Mouse (Mus musculus) ES-Bruce4 (cell line): ENCODE data around the gene Pitpnc1.

Experiments used
- CTCF ChIP-seq: IDR thresholded peaks from one replicate; pipeline ENCODE4 v1.8.1; 2011; ENCODE audit warnings: low read depth, low read length
- POLR2A ChIP-seq: IDR thresholded peaks from one replicate; pipeline ENCODE4 v1.8.1; 2011; ENCODE audit warnings: low read length; ENCODE audit not compliant: insufficient read depth

DNA sequence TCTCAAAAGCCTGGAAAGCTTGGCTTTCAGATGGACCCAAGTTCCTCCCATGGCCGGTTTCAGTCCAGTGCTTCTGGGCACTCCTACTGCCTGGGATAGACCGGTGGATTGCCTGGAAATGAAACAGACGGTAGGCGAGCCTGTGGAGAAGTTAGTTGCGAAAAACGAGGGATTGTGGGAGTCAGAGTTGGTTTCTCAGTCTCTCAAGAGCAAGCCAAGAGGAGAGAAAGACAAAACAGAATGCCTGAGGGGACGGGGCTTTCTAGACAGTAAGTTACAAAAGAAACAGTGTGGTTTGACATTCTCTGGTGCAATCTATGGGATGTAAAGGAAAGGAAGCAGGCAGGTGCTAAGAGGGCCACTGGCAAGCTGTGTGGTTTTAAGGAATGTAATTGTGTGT is 216.3 kb downstream of the Pitpnc1 start:
- no peak for TF ChIP-seq POLR2A
- TF ChIP-seq CTCF: no peak
